Mouse (Mus musculus): Measurements from ENCODE around the gene Arhgdia. TPM values are rescaled to one million over a fixed set of nuclear protein-coding genes. Genes with fewer than 3 reads are reported as not detected.

Arhgdia gene
- total RNA-seq, 1 experiment, result 253 TPM

DNA sequence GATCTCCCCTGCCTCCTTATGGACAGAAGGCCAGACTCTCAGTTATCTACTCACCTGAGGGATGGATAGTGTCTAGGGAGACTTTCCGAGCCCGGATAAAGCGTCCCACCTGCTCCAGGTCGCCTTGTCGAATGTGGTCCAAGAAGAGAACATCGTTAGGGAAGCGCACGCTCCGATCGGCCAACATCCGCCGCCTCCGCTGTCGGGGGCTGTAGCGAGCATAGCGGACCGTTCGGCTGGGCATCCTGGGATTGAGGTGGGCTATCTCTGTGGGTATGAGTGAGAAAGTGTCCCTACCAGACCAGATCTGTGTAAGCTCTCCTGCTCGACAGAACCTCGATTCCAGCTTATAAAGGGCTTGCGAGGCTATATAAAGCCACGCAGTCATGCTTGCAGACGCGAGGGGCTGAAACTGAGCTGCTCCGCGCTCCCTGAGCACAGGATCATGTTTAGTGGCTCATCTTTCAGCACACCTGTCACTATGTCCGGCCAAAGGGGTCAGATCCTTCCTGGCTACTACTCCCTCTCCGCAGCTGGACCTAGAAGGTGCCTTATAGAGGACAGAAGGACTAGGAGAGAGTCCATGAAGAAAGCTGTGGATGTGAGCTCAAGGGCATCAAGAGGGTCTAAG is 30.5 kb downstream of the Arhgdia start, which contains the start of gene Ppp1r27:
TSS of gene Ppp1r27 (minus strand) at position 323 of the 631 bp plus-strand sequence.
- H3K9ac ChIP-seq (ENCODE audit: insufficient read depth, low read depth, low read length, poor library complexity, severe bottlenecking), result peak within 1 kb of the TSS; percentile 80
- H3K27ac ChIP-seq (ENCODE audit: insufficient read depth, low read depth, low read length, poor library complexity, severe bottlenecking), result no peak within 1 kb of the TSS
- in situ Hi-C loops (cut with MboI; ENCODE audit: low sequenced_read_pairs in 2 of 2, unreplicated experiment in 2 of 2), result no loop called here
- peaks cover 0 to 9% of the 10 kb centered on the region in 2 experiments; a peak in 3 of 4 replicates for H3K4me1 ChIP-seq (ENCODE audit: control insufficient read depth in 2 of 2, insufficient read depth in 2 of 2, low read length in 2 of 2, poor library complexity in 1 of 2)
- no peaks in the 10 kb centered on the region for H3K9me3 ChIP-seq (ENCODE audit: control insufficient read depth, insufficient read depth, low read depth, low read length)
- H3K36me3 ChIP-seq (ENCODE audit: control insufficient read depth, insufficient read depth, low read length, poor library complexity, severe bottlenecking), result no peaks in the 10 kb centered on the region; the same call in 1 of the 2 replicates
- peak within 1 kb of the TSS; percentile 74 to 76 for H3K4me3 ChIP-seq (ENCODE audit: insufficient read depth in 1 of 2, low read depth in 1 of 2, low read length in 2 of 2, poor library complexity in 1 of 2, severe bottlenecking in 1 of 2)
- no peak for DNase-seq (ENCODE audit: low read depth, low spot score)
- TF ChIP-seq MAFK (IDR thresholded peaks at IDR 0.05; ENCODE audit: insufficient read depth, low read depth, low read length) (no peak), ZC3H11A (IDR thresholded peaks at IDR 0.05; ENCODE audit: borderline replicate concordance, low read depth, low read length) (no peak), CHD2 (IDR thresholded peaks at IDR 0.05; ENCODE audit: low read depth, low read length) (no peak), ZNF384 (IDR thresholded peaks at IDR 0.05; ENCODE audit: low read depth, low read length) (no peak), HCFC1 (IDR thresholded peaks at IDR 0.05; ENCODE audit: borderline replicate concordance, insufficient read depth, low read length) (no peak)

DNA sequence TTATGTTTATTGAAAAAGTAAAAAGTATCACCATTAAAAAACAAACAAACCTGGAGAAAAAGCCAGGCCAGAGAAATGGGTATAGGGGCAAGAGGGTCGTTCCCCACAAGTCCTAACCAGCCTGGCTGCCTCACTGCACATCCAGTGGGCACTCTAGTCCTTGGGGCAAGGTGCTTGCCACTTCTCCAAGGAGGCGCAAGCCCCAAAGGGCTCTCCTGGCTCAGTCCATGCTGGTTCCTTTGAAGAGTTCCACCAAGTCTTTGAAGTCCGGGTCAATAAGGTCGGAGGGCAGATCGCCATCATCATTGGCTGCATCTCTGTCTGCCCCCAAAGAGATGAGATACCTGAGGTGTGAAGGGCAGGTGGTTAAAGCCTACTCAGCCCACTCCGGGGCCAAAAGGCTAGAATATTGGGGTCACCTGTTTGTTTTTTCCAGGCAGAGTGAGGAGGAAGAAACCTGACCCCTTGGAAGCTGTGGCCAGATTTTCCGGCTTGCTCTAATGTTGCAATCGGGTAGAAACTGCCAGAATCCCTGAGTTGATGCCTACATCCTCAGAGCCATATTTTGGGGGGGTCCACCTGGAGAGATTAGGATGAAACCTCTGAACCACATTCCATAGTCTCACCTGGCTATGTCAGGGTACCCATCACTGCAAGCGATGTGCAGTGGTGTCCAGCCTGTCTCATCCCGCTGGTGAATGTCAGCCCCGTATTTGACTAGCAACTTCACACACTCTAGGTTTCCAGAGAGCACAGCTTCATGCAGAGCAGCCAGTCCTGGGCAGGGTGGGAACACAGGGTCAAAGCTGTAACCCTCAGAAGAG is 31.2 kb downstream of the Arhgdia start:
- peak overlapping the region; percentile 74 to 76 for H3K4me3 ChIP-seq (ENCODE audit: insufficient read depth in 1 of 2, low read depth in 1 of 2, low read length in 2 of 2, poor library complexity in 1 of 2, severe bottlenecking in 1 of 2)
- no peak overlapping the region for H3K27ac ChIP-seq (ENCODE audit: insufficient read depth, low read depth, low read length, poor library complexity, severe bottlenecking)
- H3K9ac ChIP-seq (ENCODE audit: insufficient read depth, low read depth, low read length, poor library complexity, severe bottlenecking), result peak overlapping the region; percentile 80
- DNase-seq (ENCODE audit: low read depth, low spot score), result no peak
- no peaks in the 10 kb centered on the region for H3K9me3 ChIP-seq (ENCODE audit: control insufficient read depth, insufficient read depth, low read depth, low read length)
- no peaks in the 10 kb centered on the region; the same call in 1 of the 2 replicates for H3K36me3 ChIP-seq (ENCODE audit: control insufficient read depth, insufficient read depth, low read length, poor library complexity, severe bottlenecking)
- H3K4me1 ChIP-seq (ENCODE audit: control insufficient read depth in 2 of 2, insufficient read depth in 2 of 2, low read length in 2 of 2, poor library complexity in 1 of 2), result peaks cover 0 to 9% of the 10 kb centered on the region in 2 experiments; a peak in 3 of 4 replicates
- in situ Hi-C loops (cut with MboI; ENCODE audit: low sequenced_read_pairs in 2 of 2, unreplicated experiment in 2 of 2), result no loop called here
- TF ChIP-seq ZC3H11A (IDR thresholded peaks at IDR 0.05; ENCODE audit: borderline replicate concordance, low read depth, low read length), result no peak
- TF ChIP-seq HCFC1 (IDR thresholded peaks at IDR 0.05; ENCODE audit: borderline replicate concordance, insufficient read depth, low read length), result no peak
- no peak for TF ChIP-seq MAFK (IDR thresholded peaks at IDR 0.05; ENCODE audit: insufficient read depth, low read depth, low read length)
- no peak for TF ChIP-seq ZNF384 (IDR thresholded peaks at IDR 0.05; ENCODE audit: low read depth, low read length)
- no peak for TF ChIP-seq CHD2 (IDR thresholded peaks at IDR 0.05; ENCODE audit: low read depth, low read length)

- Histone ChIP-seq H3K27ac (ENCODE audit: insufficient read depth, low read depth, low read length, poor library complexity, severe bottlenecking) (no peak within 1 kb of the TSS), H3K9ac (ENCODE audit: insufficient read depth, low read depth, low read length, poor library complexity, severe bottlenecking) (peak within 1 kb of the TSS; percentile 80), H3K4me3 (ENCODE audit: insufficient read depth in 1 of 2, low read depth in 1 of 2, low read length in 2 of 2, poor library complexity in 1 of 2, severe bottlenecking in 1 of 2) (peak within 1 kb of the TSS; percentile 76 to 86), H3K36me3 (ENCODE audit: control insufficient read depth, insufficient read depth, low read length, poor library complexity, severe bottlenecking) (peaks cover 1% of the 10 kb centered on the region; the same call in 1 of the 2 replicates), H3K4me1 (ENCODE audit: control insufficient read depth in 2 of 2, insufficient read depth in 2 of 2, low read length in 2 of 2, poor library complexity in 1 of 2) (peaks cover 0 to 9% of the 10 kb centered on the region in 2 experiments; a peak in 3 of 4 replicates), H3K9me3 (ENCODE audit: control insufficient read depth, insufficient read depth, low read depth, low read length) (no peaks in the 10 kb centered on the region)
- DNase-seq (ENCODE audit: low read depth, low spot score), result peak; percentile 65
- in situ Hi-C loops (cut with MboI; ENCODE audit: low sequenced_read_pairs in 2 of 2, unreplicated experiment in 2 of 2), result no loop called here
- TF ChIP-seq ZC3H11A (IDR thresholded peaks at IDR 0.05; ENCODE audit: borderline replicate concordance, low read depth, low read length) (no peak), MAFK (IDR thresholded peaks at IDR 0.05; ENCODE audit: insufficient read depth, low read depth, low read length) (no peak), HCFC1 (IDR thresholded peaks at IDR 0.05; ENCODE audit: borderline replicate concordance, insufficient read depth, low read length) (no peak), CHD2 (IDR thresholded peaks at IDR 0.05; ENCODE audit: low read depth, low read length) (no peak), ZNF384 (IDR thresholded peaks at IDR 0.05; ENCODE audit: low read depth, low read length) (no peak)
Observed at GRCm38 (mm10) chr11:120549168-120549945, 32.1 kb downstream of the Arhgdia start, which contains the start of gene Mcrip1. Mcrip1 (minus strand) TSS chr11:120549727.

DNA sequence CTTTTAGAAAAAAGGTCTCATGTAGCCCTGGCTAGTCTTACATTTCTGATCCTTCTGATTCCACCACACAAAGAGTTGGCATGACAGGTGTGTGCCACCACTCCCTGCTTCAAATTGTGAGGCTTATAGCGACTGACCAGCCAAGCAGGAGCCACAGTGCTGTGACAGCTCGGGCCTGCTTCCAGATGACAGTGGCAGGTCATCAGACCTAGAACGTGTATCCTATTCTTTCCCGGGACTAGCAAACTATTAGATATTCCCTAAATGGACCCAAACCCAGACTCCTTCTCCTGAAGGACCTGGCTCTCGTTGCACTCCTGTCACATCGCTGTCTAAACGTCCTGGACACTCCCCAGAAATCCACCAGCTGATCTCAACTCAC is 32.6 kb downstream of the Arhgdia start:
- Histone ChIP-seq H3K4me3 (ENCODE audit: insufficient read depth in 1 of 2, low read depth in 1 of 2, low read length in 2 of 2, poor library complexity in 1 of 2, severe bottlenecking in 1 of 2) (peak overlapping the region; percentile 76 to 86), H3K36me3 (ENCODE audit: control insufficient read depth, insufficient read depth, low read length, poor library complexity, severe bottlenecking) (peaks cover 5% of the 10 kb centered on the region; the same call in 1 of the 2 replicates), H3K27ac (ENCODE audit: insufficient read depth, low read depth, low read length, poor library complexity, severe bottlenecking) (no peak overlapping the region), H3K4me1 (ENCODE audit: control insufficient read depth in 2 of 2, insufficient read depth in 2 of 2, low read length in 2 of 2, poor library complexity in 1 of 2) (peaks cover 0 to 9% of the 10 kb centered on the region in 2 experiments; a peak in 3 of 4 replicates), H3K9me3 (ENCODE audit: control insufficient read depth, insufficient read depth, low read depth, low read length) (no peaks in the 10 kb centered on the region), H3K9ac (ENCODE audit: insufficient read depth, low read depth, low read length, poor library complexity, severe bottlenecking) (peak overlapping the region; percentile 75)
- in situ Hi-C loops (cut with MboI; ENCODE audit: low sequenced_read_pairs in 2 of 2, unreplicated experiment in 2 of 2), result no loop called here
- no peak for TF ChIP-seq MAFK (IDR thresholded peaks at IDR 0.05; ENCODE audit: insufficient read depth, low read depth, low read length)
- no peak for TF ChIP-seq CHD2 (IDR thresholded peaks at IDR 0.05; ENCODE audit: low read depth, low read length)
- no peak for TF ChIP-seq ZNF384 (IDR thresholded peaks at IDR 0.05; ENCODE audit: low read depth, low read length)
- TF ChIP-seq HCFC1 (IDR thresholded peaks at IDR 0.05; ENCODE audit: borderline replicate concordance, insufficient read depth, low read length), result no peak
- TF ChIP-seq ZC3H11A (IDR thresholded peaks at IDR 0.05; ENCODE audit: borderline replicate concordance, low read depth, low read length), result no peak
- DNase-seq (ENCODE audit: low read depth, low spot score), result no peak

Measured in ES-E14 (cell line).